ENCODE assay signal across 28 mouse cellular contexts in the genomic region with DNA sequence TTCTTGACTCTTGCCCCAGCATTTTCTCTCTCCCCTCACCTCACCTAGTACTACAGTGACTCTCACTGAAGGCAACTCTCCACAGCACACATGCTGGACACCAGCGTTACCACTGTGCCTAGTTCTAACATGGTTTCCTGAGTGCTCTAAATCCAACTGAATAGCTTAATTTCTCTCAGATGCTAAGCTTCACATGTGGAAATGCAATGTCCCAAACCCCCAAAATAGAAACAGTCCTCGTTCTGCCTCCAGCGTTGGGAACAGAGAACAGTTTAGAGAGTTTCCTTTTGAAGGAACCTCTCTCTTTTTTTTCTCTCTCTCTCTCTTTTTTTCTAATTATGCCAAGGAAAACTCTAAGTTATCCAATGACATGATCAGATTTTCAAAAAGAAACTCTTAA. TPM values are rescaled to one million over a fixed set of nuclear protein-coding genes. Genes with fewer than 3 reads are reported as not detected.
DNase-seq lines count a peak whose midpoint lies in the region; ATAC-seq lines count a peak whose summit lies in the region.
"Had no signal": no experiment of that assay in that cellular context is flagged by ENCODE, and none has a peak within 500 bp of the region (broad histone marks: within the 10 kb centered on the region; RNA-seq: fewer than 3 reads in every experiment).

No protein-coding gene starts in this region.

- ATAC-seq in kidney, embryonic 15.5 days (replicated peaks; ENCODE audit: low FRiP score), result no peak
- ATAC-seq in embryonic facial prominence, embryonic 15.5 days (ENCODE audit: insufficient number of reproducible peaks, low FRiP score, low TSS enrichment, low read depth), result no peak
- ATAC-seq: CD4-positive, CD25-positive, alpha-beta regulatory T cell, adult 4 months; forebrain, embryonic 15.5 days; intestine, embryonic 16.5 days had no signal

- 0 out of 2 replicates have a peak, but pooled peaks cover 3% of the 10 kb centered on the region for H3K27me3 ChIP-seq in kidney, embryonic 15.5 days
- H3K27me3 ChIP-seq in embryonic facial prominence, embryonic 15.5 days, result no peaks in the 10 kb centered on the region
- H3K27me3 ChIP-seq: forebrain, embryonic 15.5 days; hindbrain, embryonic 13.5 days had no signal

- H3K4me2 ChIP-seq in kidney, embryonic 15.5 days, result no peak overlapping the region
- no peak overlapping the region for H3K4me2 ChIP-seq in embryonic facial prominence, embryonic 15.5 days (replicated peaks)
- H3K4me2 ChIP-seq: forebrain, embryonic 15.5 days; hindbrain, embryonic 13.5 days; lung, embryonic 14.5 days had no signal

- no peak overlapping the region for H3K4me3 ChIP-seq in kidney, embryonic 15.5 days (replicated peaks)
- no peak overlapping the region for H3K4me3 ChIP-seq in embryonic facial prominence, embryonic 15.5 days (replicated peaks)
- H3K4me3 ChIP-seq: forebrain, embryonic 10.5 days; forebrain, embryonic 15.5 days; hindbrain, embryonic 13.5 days had no signal

- peaks cover 44% of the 10 kb centered on the region for H3K4me1 ChIP-seq in kidney, embryonic 15.5 days
- peaks cover 26% of the 10 kb centered on the region for H3K4me1 ChIP-seq in embryonic facial prominence, embryonic 15.5 days

- peak; percentile 7 for DNase-seq in gastrocnemius, postnatal 25 days
- no peak for DNase-seq in gastrocnemius, postnatal 14 days
- DNase-seq in kidney, adult 8-10 months, result no peak
- DNase-seq in brain, adult 2 months (ENCODE audit: low read depth, low spot score), result peak; percentile 19
- no peak for DNase-seq in ovary, postnatal 36 days (ENCODE audit: low spot score)
- DNase-seq: adrenal gland, postnatal 14 days; cerebellum, adult 11-12 months; cerebellum, adult 9-11 months; gastrocnemius, postnatal 10 days; heart, adult 18-20 months; heart, postnatal 36 days; layer of hippocampus, adult 9-11 months; liver; lung, embryonic 14.5 days; lung, postnatal 14 days; midbrain, embryonic 14.5 days; retina, postnatal 1 day; right cerebral cortex, postnatal 14 days; thymus, postnatal 4 days had no signal

- no peaks in the 10 kb centered on the region for H3K9me3 ChIP-seq in kidney, embryonic 15.5 days (replicated peaks)
- H3K9me3 ChIP-seq in embryonic facial prominence, embryonic 15.5 days (replicated peaks), result no peaks in the 10 kb centered on the region
- H3K9me3 ChIP-seq: forebrain, embryonic 10.5 days; forebrain, embryonic 15.5 days; hindbrain, embryonic 13.5 days had no signal

- peak overlapping the region; percentile 30; the same call in 1 of the 2 replicates for H3K27ac ChIP-seq in kidney, embryonic 15.5 days
- H3K27ac ChIP-seq in embryonic facial prominence, embryonic 15.5 days (replicated peaks), result peak overlapping the region; percentile 18; the same call in 1 of the 2 replicates
- H3K27ac ChIP-seq: forebrain, embryonic 10.5 days; forebrain, embryonic 15.5 days; hindbrain, embryonic 13.5 days; kidney, postnatal 0 days; liver, embryonic 14.5 days had no signal

- intact Hi-C loops in gastrocnemius, postnatal 14 days (cut with DNase I; ENCODE audit: low total_unique reads), result no loop called here

- H3K9ac ChIP-seq in kidney, embryonic 15.5 days, result no peak overlapping the region
- H3K9ac ChIP-seq in embryonic facial prominence, embryonic 15.5 days, result no peak overlapping the region
- H3K9ac ChIP-seq: forebrain, embryonic 15.5 days; hindbrain, embryonic 13.5 days; liver, embryonic 14.5 days; lung, embryonic 14.5 days had no signal

- peaks cover 10% of the 10 kb centered on the region for H3K36me3 ChIP-seq in kidney, embryonic 15.5 days
- no peaks in the 10 kb centered on the region for H3K36me3 ChIP-seq in embryonic facial prominence, embryonic 15.5 days
- H3K36me3 ChIP-seq: forebrain, embryonic 15.5 days; hindbrain, embryonic 13.5 days had no signal

- WGBS in kidney, embryonic 15.5 days, result 73% methylated on average over 3 of the region's 3 CpGs
- WGBS in embryonic facial prominence, embryonic 15.5 days, result 20% methylated on average over 3 of the region's 3 CpGs

RNA-seq across cellular contexts. Expression of a gene that starts 6.5 kb away (rescaled TPM):
- 1 to 10 TPM; 2.5 to 2.7 TPM for total RNA-seq in gastrocnemius, postnatal 25 days (2021)
- total RNA-seq in gastrocnemius, postnatal 14 days (2021), result 1 to 10 TPM; 5.4 to 6.0 TPM
- 29.8 and 30.9 TPM in 2 replicates for polyA plus RNA-seq in kidney, embryonic 15.5 days (2015; fragmentation: Nextera tagmentation; extraction: Ambion mirVana)
- 22.7 and 23.3 TPM in 2 replicates for polyA plus RNA-seq in embryonic facial prominence, embryonic 15.5 days (2015; fragmentation: Nextera tagmentation; extraction: Ambion mirVana)

Comparison
In these comparisons a context has a peak if more than half of its experiments do, and no peak if none do; other contexts are left out.
1. DNase-seq: peak in gastrocnemius, postnatal 25 days (single experiment) and brain, adult 2 months (single experiment); none in gastrocnemius, postnatal 14 days (single experiment), kidney, adult 8-10 months (0 of 2) and ovary, postnatal 36 days (single experiment).